Mouse (Mus musculus) bone marrow macrophage, adult 2 months (primary cell): ENCODE results near the gene Ralb. TPM values are rescaled to one million over a fixed set of nuclear protein-coding genes. Genes with fewer than 3 reads are reported as not detected.
A peak's percentile ranks its signal among the peaks of the same experiment; 100 is the strongest.

Source experiments
- H3K27ac ChIP-seq: 2 replicates; pipeline ENCODE4 v1.5.1; 2012; ENCODE audit warnings: low read depth, low read length; ENCODE audit not compliant: insufficient read depth
- H3K4me1 ChIP-seq: 2 replicates; pipeline ENCODE4 v1.6.1; 2012; ENCODE audit warnings: low read length; ENCODE audit not compliant: control insufficient read depth, insufficient read depth
- H3K4me3 ChIP-seq: 2 replicates; pipeline ENCODE4 v1.5.1; 2012; ENCODE audit warnings: mild to moderate bottlenecking, low read length, moderate library complexity; ENCODE audit not compliant: insufficient read depth
- CTCF ChIP-seq: IDR thresholded peaks from 2 replicates; pipeline ENCODE4 v1.5.1; 2012; ENCODE audit warnings: low read depth, mild to moderate bottlenecking, low read length, moderate library complexity
- POLR2A ChIP-seq: IDR thresholded peaks from 2 replicates; pipeline ENCODE4 v1.6.1; 2012; ENCODE audit warnings: mild to moderate bottlenecking, low read depth, low read length, borderline replicate concordance
- polyA plus RNA-seq: library from polyadenylated mRNA; stranded (reverse); fragments of >200 nt; gene quantifications from 2 replicates; pipeline ENCODE4 v1.2.4, GENCODE M21; 2012; ENCODE audit not compliant: missing spikeins, insufficient read depth, insufficient read length

The Ralb gene
- polyA plus RNA-seq, 1 experiment: 82.8 TPM

- H3K4me3 ChIP-seq: peak overlapping the region; percentile 56
- TF ChIP-seq POLR2A: no peak
Measured at GRCm38 (mm10) chr1:119456671-119457527, 47.7 kb downstream of the Ralb start.

GRCm38 (mm10) chr1:119453731-119454130, 50.9 kb downstream of the Ralb start:
- Histone ChIP-seq H3K4me3 (no peak overlapping the region), H3K4me1 (no peaks in the 10 kb centered on the region; the same call in 1 of the 2 replicates), H3K27ac (no peak overlapping the region)
- TF ChIP-seq CTCF (no peak), POLR2A (no peak)

More at GRCm38 (mm10) chr1:119456671-119457527, 47.7 kb downstream of the Ralb start:
- Histone ChIP-seq H3K27ac (no peak overlapping the region), H3K4me1 (no peaks in the 10 kb centered on the region; the same call in 1 of the 2 replicates)

- TF ChIP-seq POLR2A (no peak), CTCF (no peak)
- Histone ChIP-seq H3K27ac (no peak overlapping the region), H3K4me1 (no peaks in the 10 kb centered on the region; the same call in 1 of the 2 replicates), H3K4me3 (no peak overlapping the region)
Measured at GRCm38 (mm10) chr1:119451417-119451816, 53.2 kb downstream of the Ralb start.

GRCm38 (mm10) chr1:119450651-119451345, 53.8 kb downstream of the Ralb start:
- no peaks in the 10 kb centered on the region for H3K4me1 ChIP-seq
- no peak overlapping the region for H3K27ac ChIP-seq
- H3K4me3 ChIP-seq: no peak overlapping the region
- TF ChIP-seq POLR2A: no peak
- no peak for TF ChIP-seq CTCF

- Histone ChIP-seq H3K4me1 (no peaks in the 10 kb centered on the region), H3K27ac (no peak overlapping the region), H3K4me3 (no peak overlapping the region)
- TF ChIP-seq POLR2A (no peak), CTCF (no peak)
Measured at GRCm38 (mm10) chr1:119446753-119447283, 57.8 kb downstream of the Ralb start.

GRCm38 (mm10) chr1:119443591-119444350, 60.8 kb downstream of the Ralb start:
- TF ChIP-seq CTCF (no peak), POLR2A (no peak)
- H3K4me1 ChIP-seq: no peaks in the 10 kb centered on the region
- H3K4me3 ChIP-seq: no peak overlapping the region
- no peak overlapping the region for H3K27ac ChIP-seq

GRCm38 (mm10) chr1:119442901-119443300, 61.7 kb downstream of the Ralb start:
- TF ChIP-seq CTCF (no peak), POLR2A (no peak)
- Histone ChIP-seq H3K27ac (no peak overlapping the region), H3K4me1 (no peaks in the 10 kb centered on the region), H3K4me3 (no peak overlapping the region)

- Histone ChIP-seq H3K4me1 (no peaks in the 10 kb centered on the region), H3K27ac (no peak overlapping the region), H3K4me3 (no peak overlapping the region)
- TF ChIP-seq CTCF: no peak
- TF ChIP-seq POLR2A: no peak
Measured at GRCm38 (mm10) chr1:119438105-119438637, 66.4 kb downstream of the Ralb start.

- no peaks in the 10 kb centered on the region for H3K4me1 ChIP-seq
- H3K4me3 ChIP-seq: no peak overlapping the region
- no peak overlapping the region for H3K27ac ChIP-seq
- TF ChIP-seq POLR2A: no peak
- TF ChIP-seq CTCF: no peak
Measured at GRCm38 (mm10) chr1:119437401-119437800, 67.2 kb downstream of the Ralb start.
